Mouse (Mus musculus): ENCODE measurements at regions not wholly inside any gene's neighbourhood (a gene's known extent, or its start where the extent isn't known, plus 50 kb on each side); places are given as distances from the start of the nearest gene placed in this dataset.

DNA sequence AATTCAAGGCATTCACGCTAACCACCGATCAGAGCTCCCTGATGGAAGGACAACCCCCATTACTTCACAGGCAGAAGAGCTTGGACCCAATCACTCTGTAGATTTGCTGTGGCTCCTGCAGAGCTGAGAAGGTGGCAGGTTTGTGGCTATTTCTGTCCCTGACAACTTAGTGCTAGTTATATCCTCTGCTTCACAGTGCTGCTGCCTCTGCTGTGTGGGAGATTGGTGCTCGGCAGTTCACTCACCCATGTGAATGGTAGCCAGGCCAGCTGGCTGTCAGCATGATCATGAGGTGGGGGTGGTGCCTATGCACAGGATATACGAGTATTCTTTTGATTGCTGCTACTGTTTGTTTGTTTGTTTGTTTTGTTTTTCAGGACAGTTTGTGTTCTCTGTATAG, 113.9 kb downstream of the Gm10131 start:
- DNase-seq (ENCODE audit: low spot score): no peak

DNA sequence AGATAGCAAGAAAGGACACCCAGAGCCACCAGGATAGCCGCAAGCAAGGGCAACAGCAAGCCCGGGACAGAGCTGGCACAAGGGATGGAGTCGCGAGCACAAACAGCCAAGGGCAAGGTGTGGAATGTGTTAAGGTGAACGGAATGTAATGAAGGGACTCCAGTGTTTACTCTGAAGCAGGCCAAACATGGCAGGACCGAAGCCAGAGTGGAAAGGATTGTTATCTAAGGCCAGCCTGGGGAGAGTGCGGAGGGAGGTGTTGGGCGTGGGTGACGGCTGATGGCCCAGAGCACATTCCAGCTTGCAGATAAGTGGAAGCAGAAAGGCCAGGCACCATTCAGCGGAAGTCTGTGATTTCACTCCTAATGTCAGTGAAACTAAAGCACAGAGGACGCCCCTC, 118.6 kb downstream of the Gm10131 start:
- DNase-seq (ENCODE audit: low spot score): peak; percentile 53

DNA sequence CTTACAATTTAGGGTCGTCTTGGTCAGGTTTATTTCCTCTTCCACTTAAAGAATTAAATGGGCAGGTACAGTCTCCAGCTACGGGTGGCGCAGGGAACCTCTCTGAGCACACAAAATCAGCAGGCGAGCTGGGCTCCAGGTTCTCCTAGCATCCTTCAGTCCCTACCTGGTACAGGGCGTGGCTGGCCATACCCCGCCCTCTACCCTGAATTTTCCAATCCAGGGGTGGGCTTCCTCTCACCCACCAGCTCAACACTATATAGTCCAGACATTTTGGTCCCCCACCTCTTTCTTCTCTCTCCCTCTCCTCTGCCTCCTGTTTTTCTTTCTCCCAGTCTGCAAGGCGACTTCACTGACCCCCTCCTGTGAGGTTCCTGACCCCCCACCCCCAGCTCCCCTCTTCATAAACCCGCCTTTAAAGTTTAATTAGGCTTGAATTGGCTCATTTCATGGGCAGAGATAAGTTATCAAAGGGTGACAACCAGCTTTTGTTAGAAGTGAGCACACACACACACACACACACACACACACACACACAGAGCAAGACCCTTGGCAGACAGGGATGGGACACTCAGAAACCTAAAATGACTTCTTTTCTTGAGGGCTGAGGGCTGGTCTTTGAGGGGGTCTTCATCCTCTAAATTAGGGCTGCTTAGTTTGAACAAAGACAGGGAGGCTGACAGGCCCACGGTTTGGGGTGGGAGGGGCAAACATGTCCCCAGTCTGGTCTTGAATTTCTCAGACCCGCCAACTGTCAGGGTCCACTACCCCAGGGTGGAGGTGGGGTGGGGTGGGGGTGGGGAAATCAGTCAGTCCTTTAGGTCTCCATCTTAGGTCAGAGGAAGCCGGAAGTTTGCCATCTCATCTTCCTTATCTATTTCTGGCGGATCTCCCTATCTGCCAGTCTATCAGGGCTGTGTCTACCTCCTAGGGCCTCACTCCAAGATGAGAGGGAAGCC, 119.3 kb downstream of the Gm10131 start:
- DNase-seq (ENCODE audit: low spot score): no peak

DNA sequence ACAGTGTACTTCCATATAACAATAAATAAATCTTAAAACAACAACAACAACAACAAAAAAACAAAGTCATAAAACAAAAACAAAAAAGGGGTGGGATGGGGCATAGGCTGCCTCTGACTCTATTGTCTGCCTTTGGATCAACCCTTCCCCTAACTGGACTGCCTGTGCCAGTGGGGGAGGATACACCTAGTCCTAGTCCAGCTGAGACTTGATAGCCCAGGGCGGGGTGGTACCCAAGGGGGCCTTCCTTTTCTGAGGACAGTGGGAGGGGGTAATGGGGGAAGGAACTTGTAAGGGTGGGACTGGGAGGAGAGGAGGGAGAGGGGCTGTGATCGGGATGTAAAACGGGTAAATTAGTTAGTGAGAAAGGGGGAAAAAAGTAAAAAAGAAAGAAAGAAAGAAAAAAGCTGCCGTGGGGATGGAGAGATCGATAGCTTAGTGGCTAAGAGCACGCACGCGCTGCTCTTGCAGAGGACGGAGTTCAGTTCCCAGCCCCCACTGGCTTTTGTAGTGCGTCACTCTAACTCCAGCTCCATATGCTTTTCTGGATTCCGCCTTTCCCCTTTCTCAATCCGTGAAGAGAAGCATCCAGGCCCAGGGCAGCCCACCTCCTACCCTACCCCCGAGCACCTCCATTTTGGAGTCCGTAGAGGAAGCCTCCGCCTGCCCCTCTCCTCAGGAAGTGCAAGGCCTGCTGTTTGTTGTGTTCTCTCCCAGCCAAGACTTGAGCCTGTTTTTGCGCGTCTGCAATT, 120.2 kb downstream of the Gm10131 start:
- no peak for DNase-seq (ENCODE audit: low spot score)

DNA sequence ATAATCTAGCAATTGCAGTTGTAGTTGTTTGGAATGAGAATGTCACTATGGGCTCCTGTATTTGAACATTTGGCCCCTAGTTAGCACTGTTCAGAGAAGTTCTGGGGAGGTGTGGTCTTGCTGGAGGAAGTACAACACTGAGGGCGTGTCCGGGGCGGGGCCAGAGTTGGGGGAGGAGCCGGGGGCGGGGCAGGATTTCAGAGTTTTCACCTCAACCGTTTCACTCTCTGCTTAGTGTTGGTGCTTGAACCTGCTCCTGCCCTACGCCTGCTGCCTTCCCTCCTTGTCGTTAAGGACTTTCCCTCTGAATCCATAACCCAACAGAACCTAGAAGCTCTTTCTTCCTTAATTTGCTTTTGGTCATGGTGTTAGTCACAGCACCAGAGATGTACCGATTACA, 121.5 kb downstream of the Gm10131 start:
- no peak for DNase-seq (ENCODE audit: low spot score)

DNA sequence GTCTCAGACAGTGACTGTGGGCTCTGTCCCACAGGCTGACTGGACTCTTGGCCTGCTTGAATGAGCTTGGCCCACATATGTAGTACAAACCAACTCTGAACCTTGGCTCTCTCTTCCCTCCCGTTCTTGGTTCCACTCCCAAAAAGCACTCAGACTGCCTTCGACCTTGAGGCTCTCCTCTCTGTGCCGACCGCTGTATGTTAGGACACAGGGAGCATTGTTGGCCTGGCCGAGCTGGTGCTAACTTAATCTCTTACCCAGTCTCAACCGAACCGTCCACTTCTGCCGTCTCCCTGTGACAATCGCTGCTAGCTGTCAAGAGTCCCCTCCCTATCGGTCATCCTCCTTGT, 123.8 kb downstream of the Gm10131 start:
- DNase-seq (ENCODE audit: low spot score): peak; percentile 26

DNA sequence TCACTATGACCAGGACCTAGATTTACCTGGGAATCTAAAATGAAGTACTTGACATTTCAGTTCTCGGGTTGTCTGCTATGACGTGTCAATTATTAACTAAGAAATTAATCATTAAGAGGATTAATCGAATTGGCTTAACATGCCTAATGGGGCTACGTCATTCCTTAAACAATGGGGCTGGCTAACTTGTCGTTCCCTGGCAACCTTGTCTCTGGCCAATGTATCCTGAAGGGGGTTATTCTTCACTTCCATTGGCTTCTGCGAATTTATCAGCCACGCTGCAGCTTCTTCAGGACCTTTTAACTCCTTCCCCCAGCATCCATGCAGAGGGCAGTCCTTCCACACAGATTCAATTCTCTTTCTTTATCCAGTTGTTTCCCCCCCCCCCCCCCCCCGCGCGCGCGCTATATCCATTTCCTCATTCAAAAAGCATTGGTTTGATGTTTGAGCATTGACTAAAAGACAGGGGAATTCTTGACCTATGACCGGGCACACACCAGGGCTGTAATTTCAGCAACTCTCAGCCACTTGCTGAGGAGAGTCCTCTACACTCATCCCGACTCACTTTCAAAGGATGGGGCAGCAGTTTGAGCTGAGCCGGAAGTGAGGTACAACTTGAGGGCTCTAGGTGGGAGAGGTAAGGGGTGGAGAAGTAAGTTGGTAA, 124.3 kb downstream of the Gm10131 start:
- no peak for DNase-seq (ENCODE audit: low spot score)

DNA sequence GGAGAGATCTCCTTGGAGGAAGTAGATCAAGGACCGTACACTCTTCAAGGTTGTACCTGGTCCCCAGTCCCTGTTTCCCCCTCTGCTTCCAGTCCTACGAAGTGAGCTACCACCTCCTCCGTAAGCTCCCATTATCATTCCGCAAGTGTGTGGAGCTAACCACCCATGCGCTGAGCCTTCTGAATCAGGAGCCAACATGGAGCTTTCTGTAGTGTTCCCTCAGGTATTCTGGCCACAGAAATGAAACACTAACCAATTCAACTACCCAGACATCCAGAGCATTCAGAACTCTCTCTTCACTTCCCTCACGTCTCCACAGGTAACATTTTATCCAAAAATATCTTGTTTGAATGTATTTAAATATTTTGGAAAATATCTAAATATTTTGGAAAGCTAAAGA, 124.9 kb downstream of the Gm10131 start:
- DNase-seq (ENCODE audit: low spot score): no peak

DNA sequence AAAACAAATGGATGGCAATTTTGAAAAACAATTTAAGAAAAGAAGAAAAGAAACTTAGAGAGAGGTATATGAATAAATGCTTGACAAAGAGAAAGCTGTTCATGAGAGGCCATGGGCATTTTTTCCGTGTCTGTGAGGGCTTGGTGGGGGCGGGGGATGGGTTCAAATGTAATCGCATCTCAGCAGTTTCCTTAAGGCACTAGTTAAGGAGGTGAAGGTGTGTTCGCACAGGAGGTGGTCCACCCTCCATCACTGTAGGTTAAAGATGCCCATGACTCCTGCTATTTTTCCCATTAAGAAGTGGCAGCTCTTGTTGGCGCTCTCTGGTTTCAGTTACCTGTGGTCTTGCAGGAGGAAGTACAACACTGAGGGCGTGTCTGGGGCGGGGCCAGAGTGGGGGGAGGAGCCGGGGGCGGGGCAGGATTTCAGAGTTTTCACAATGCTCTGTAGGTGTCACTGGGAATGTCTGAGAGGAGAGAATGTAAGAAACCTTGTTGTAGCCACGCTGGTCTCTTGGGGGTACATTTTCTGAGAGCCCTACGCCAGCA, 126.0 kb downstream of the Gm10131 start:
- DNase-seq (ENCODE audit: low spot score): no peak

DNA sequence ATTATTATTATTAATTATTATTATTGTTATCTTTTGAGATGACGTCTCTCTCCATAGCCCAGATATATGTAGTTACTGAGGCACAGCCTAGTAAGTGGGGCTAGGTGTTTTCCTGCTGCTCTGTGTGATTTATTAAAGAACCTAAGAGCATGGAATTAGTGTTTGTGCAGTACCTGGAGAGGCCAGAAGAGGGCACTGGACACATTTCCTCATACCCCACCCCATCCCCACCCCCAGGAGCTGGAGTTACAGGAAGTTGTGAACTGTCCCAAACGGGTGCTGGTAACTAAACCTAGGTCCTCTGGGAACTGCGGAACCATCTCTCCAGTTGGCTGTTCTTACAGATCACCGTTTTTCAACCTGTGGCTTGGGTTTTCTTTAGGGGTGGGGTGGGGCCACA, 129.9 kb downstream of the Gm10131 start:
- DNase-seq (ENCODE audit: low spot score): no peak

DNA sequence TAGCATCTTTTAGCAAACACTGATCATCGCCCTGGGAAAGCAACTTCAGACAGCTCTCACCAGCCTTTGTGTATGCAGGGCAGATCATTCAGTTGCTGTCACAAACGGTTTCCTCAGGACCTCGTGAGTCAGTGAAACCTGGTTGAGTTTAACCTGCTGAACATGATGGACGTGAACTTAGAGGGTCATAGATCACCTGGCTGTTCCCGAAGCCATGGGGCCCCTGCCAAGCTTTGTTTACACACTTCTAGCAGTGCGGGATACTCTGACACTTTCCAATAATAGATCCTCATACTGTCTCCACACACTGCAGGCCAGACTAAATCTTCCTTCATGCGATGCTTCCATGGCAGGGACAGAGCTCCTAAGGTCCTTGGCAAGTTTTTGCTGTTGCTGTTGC, 130.5 kb downstream of the Gm10131 start:
- no peak for DNase-seq (ENCODE audit: low spot score)
